In the genomic region with DNA sequence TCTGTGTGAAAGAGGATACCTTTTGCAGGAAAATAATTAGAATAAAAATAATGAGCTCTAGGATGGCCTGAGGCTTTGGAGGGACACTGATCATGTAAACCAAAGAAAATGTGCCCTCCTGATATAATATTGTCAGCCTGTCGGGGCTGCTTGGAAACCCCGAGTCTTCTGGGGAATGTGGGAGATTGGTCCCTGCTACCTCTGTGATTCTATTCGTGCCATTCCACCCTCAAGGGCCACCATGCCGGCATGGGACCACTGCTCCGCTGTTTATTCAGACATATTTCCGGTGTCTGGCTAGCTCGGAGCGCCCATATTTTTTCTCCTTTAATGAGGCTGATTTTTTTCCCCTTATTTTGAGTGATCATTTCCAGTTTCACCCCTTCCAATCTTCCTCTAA, we compare ENCODE assay signal across 16 mouse cellular contexts.
"Had no signal": no experiment of that assay in that cellular context is flagged by ENCODE, and none has a peak within 500 bp of the region (broad histone marks: within the 10 kb centered on the region; RNA-seq: fewer than 3 reads in every experiment).

No protein-coding gene starts in this region.

- H3K27ac ChIP-seq: kidney, postnatal 0 days; limb, embryonic 12.5 days; liver, embryonic 13.5 days; lung, embryonic 15.5 days; neural tube, embryonic 15.5 days; stomach, postnatal 0 days had no signal

- H3K4me1 ChIP-seq: neural tube, embryonic 15.5 days had no signal

- H3K27me3 ChIP-seq: limb, embryonic 12.5 days; liver, embryonic 13.5 days; lung, embryonic 15.5 days; neural tube, embryonic 15.5 days had no signal

- H3K9ac ChIP-seq: limb, embryonic 12.5 days; liver, embryonic 13.5 days; liver, postnatal 0 days; lung, embryonic 15.5 days; neural tube, embryonic 15.5 days had no signal

- H3K36me3 ChIP-seq: limb, embryonic 12.5 days; liver, embryonic 13.5 days; lung, embryonic 15.5 days; neural tube, embryonic 15.5 days had no signal

- DNase-seq: kidney, adult 9 months; kidney, postnatal 36 days; layer of hippocampus, adult 9-11 months; layer of hippocampus, postnatal 36 days; liver; liver, embryonic 13.5 days; liver, postnatal 0 days; lung, postnatal 14 days; thymus, adult 2 months; thymus, postnatal 25 days had no signal

- H3K4me3 ChIP-seq: liver, embryonic 13.5 days; lung, embryonic 15.5 days; myocyte had no signal

- H3K9me3 ChIP-seq: limb, embryonic 12.5 days; liver, embryonic 13.5 days; lung, embryonic 15.5 days; neural tube, embryonic 15.5 days had no signal

- ATAC-seq: liver, postnatal 0 days had no signal
